Mouse (Mus musculus): ENCODE data around the gene Btrc. TPM values are rescaled to one million over a fixed set of nuclear protein-coding genes. Genes with fewer than 3 reads are reported as not detected.
"Not testable (repeated sequence)": the region's sequence is repeated elsewhere in the genome, so short reads cannot be mapped to it uniquely, and the experiment has no call there.

Btrc gene
- polyA plus RNA-seq, 1 experiment from 2014 or later: 36.2 TPM

GRCm38 (mm10) chr19:45411000-45411399 is 47.5 kb downstream of the Btrc start:
- H3K27ac ChIP-seq (ENCODE audit: low read length): no peak overlapping the region
- ATAC-seq (ENCODE audit: low read depth): no peak
- H3K4me2 ChIP-seq (ENCODE audit: low read depth, low read length): no peak overlapping the region
- 60% methylated on average over 2 of the region's 2 CpGs for WGBS
- no peaks in the 10 kb centered on the region for H3K36me3 ChIP-seq (ENCODE audit: control insufficient read depth, insufficient read depth, low read length)
- H3K9ac ChIP-seq (ENCODE audit: low read length): no peak overlapping the region
- no peaks in the 10 kb centered on the region for H3K9me3 ChIP-seq (ENCODE audit: control insufficient read depth, low read length)
- H3K4me1 ChIP-seq (replicated peaks; ENCODE audit: control insufficient read depth, insufficient read depth, low read length): no peaks in the 10 kb centered on the region; the same call in 1 of the 2 replicates
- no peaks in the 10 kb centered on the region for H3K27me3 ChIP-seq (ENCODE audit: control insufficient read depth, insufficient read depth, low read depth, low read length)
- no peak overlapping the region for H3K4me3 ChIP-seq (ENCODE audit: low read length)

GRCm38 (mm10) chr19:45412694-45413093 is 49.2 kb downstream of the Btrc start:
- Histone ChIP-seq H3K9ac (ENCODE audit: low read length) (no peak overlapping the region), H3K4me3 (ENCODE audit: low read length) (no peak overlapping the region), H3K27me3 (ENCODE audit: control insufficient read depth, insufficient read depth, low read depth, low read length) (no peaks in the 10 kb centered on the region), H3K27ac (ENCODE audit: low read length) (no peak overlapping the region), H3K36me3 (ENCODE audit: control insufficient read depth, insufficient read depth, low read length) (no peaks in the 10 kb centered on the region), H3K9me3 (ENCODE audit: control insufficient read depth, low read length) (no peaks in the 10 kb centered on the region), H3K4me2 (ENCODE audit: low read depth, low read length) (no peak overlapping the region), H3K4me1 (replicated peaks; ENCODE audit: control insufficient read depth, insufficient read depth, low read length) (no peaks in the 10 kb centered on the region)
- 85% methylated on average over 3 of the region's 3 CpGs for WGBS
- ATAC-seq (ENCODE audit: low read depth): no peak

GRCm38 (mm10) chr19:45413966-45414365 is 50.4 kb downstream of the Btrc start:
- Histone ChIP-seq H3K27ac (ENCODE audit: low read length) (no peak overlapping the region), H3K4me3 (ENCODE audit: low read length) (no peak overlapping the region), H3K9ac (ENCODE audit: low read length) (no peak overlapping the region), H3K36me3 (ENCODE audit: control insufficient read depth, insufficient read depth, low read length) (no peaks in the 10 kb centered on the region), H3K9me3 (ENCODE audit: control insufficient read depth, low read length) (no peaks in the 10 kb centered on the region), H3K27me3 (ENCODE audit: control insufficient read depth, insufficient read depth, low read depth, low read length) (no peaks in the 10 kb centered on the region), H3K4me2 (ENCODE audit: low read depth, low read length) (no peak overlapping the region), H3K4me1 (replicated peaks; ENCODE audit: control insufficient read depth, insufficient read depth, low read length) (no peaks in the 10 kb centered on the region)
- no peak for ATAC-seq (ENCODE audit: low read depth)
- WGBS: 72% methylated on average over 3 of the region's 3 CpGs

- no peak for ATAC-seq (ENCODE audit: low read depth)
- Histone ChIP-seq H3K27ac (ENCODE audit: low read length) (no peak overlapping the region), H3K4me2 (ENCODE audit: low read depth, low read length) (no peak overlapping the region), H3K9ac (ENCODE audit: low read length) (no peak overlapping the region), H3K9me3 (ENCODE audit: control insufficient read depth, low read length) (no peaks in the 10 kb centered on the region), H3K36me3 (ENCODE audit: control insufficient read depth, insufficient read depth, low read length) (no peaks in the 10 kb centered on the region), H3K27me3 (ENCODE audit: control insufficient read depth, insufficient read depth, low read depth, low read length) (no peaks in the 10 kb centered on the region), H3K4me3 (ENCODE audit: low read length) (no peak overlapping the region), H3K4me1 (replicated peaks; ENCODE audit: control insufficient read depth, insufficient read depth, low read length) (no peaks in the 10 kb centered on the region; the same call in 1 of the 2 replicates)
Observed at GRCm38 (mm10) chr19:45417601-45418000, 54.1 kb downstream of the Btrc start.

- Histone ChIP-seq H3K27me3 (ENCODE audit: control insufficient read depth, insufficient read depth, low read depth, low read length) (no peaks in the 10 kb centered on the region), H3K27ac (ENCODE audit: low read length) (no peak overlapping the region), H3K4me3 (ENCODE audit: low read length) (no peak overlapping the region), H3K9me3 (ENCODE audit: control insufficient read depth, low read length) (no peaks in the 10 kb centered on the region; the same call in 1 of the 2 replicates), H3K4me1 (replicated peaks; ENCODE audit: control insufficient read depth, insufficient read depth, low read length) (no peaks in the 10 kb centered on the region; the same call in 1 of the 2 replicates), H3K4me2 (ENCODE audit: low read depth, low read length) (no peak overlapping the region), H3K9ac (ENCODE audit: low read length) (no peak overlapping the region), H3K36me3 (ENCODE audit: control insufficient read depth, insufficient read depth, low read length) (peaks cover 6% of the 10 kb centered on the region; the same call in 1 of the 2 replicates)
- WGBS: 54% methylated on average over 7 of the region's 7 CpGs
- no peak for ATAC-seq (ENCODE audit: low read depth)
Observed at GRCm38 (mm10) chr19:45422276-45422675, 58.7 kb downstream of the Btrc start.

GRCm38 (mm10) chr19:45428146-45428545 is 64.6 kb downstream of the Btrc start:
- no peak overlapping the region for H3K9ac ChIP-seq (ENCODE audit: low read length)
- no peak overlapping the region for H3K4me2 ChIP-seq (ENCODE audit: low read depth, low read length)
- WGBS: 48% methylated on average over 4 of the region's 4 CpGs
- H3K27me3 ChIP-seq (ENCODE audit: control insufficient read depth, insufficient read depth, low read depth, low read length): no peaks in the 10 kb centered on the region
- no peak for ATAC-seq (ENCODE audit: low read depth)
- H3K27ac ChIP-seq (ENCODE audit: low read length): no peak overlapping the region
- no peaks in the 10 kb centered on the region; the same call in 1 of the 2 replicates for H3K9me3 ChIP-seq (ENCODE audit: control insufficient read depth, low read length)
- H3K4me1 ChIP-seq (replicated peaks; ENCODE audit: control insufficient read depth, insufficient read depth, low read length): no peaks in the 10 kb centered on the region; the same call in 1 of the 2 replicates
- no peak overlapping the region for H3K4me3 ChIP-seq (ENCODE audit: low read length)
- peaks cover 6% of the 10 kb centered on the region; the same call in 1 of the 2 replicates for H3K36me3 ChIP-seq (ENCODE audit: control insufficient read depth, insufficient read depth, low read length)

GRCm38 (mm10) chr19:45430971-45431633 is 67.6 kb downstream of the Btrc start:
- Histone ChIP-seq H3K27me3 (ENCODE audit: control insufficient read depth, insufficient read depth, low read depth, low read length) (no peaks in the 10 kb centered on the region), H3K4me2 (ENCODE audit: low read depth, low read length) (no peak overlapping the region), H3K4me1 (replicated peaks; ENCODE audit: control insufficient read depth, insufficient read depth, low read length) (no peaks in the 10 kb centered on the region; the same call in 1 of the 2 replicates), H3K9ac (ENCODE audit: low read length) (no peak overlapping the region), H3K4me3 (ENCODE audit: low read length) (no peak overlapping the region), H3K27ac (ENCODE audit: low read length) (no peak overlapping the region), H3K36me3 (ENCODE audit: control insufficient read depth, insufficient read depth, low read length) (no peaks in the 10 kb centered on the region), H3K9me3 (ENCODE audit: control insufficient read depth, low read length) (no peaks in the 10 kb centered on the region)
- whole genome bisulfite sequencing: 71% methylated on average over 6 of the region's 6 CpGs
- ATAC-seq (ENCODE audit: low read depth): peak; percentile 62; the same call in 1 of the 2 replicates

GRCm38 (mm10) chr19:45432351-45432750 is 68.8 kb downstream of the Btrc start:
- no peaks in the 10 kb centered on the region; the same call in 1 of the 2 replicates for H3K4me1 ChIP-seq (replicated peaks; ENCODE audit: control insufficient read depth, insufficient read depth, low read length)
- H3K9ac ChIP-seq (ENCODE audit: low read length): no peak overlapping the region
- no peak overlapping the region for H3K27ac ChIP-seq (ENCODE audit: low read length)
- WGBS: 76% methylated on average over 3 of the region's 3 CpGs
- H3K36me3 ChIP-seq (ENCODE audit: control insufficient read depth, insufficient read depth, low read length): no peaks in the 10 kb centered on the region
- no peaks in the 10 kb centered on the region for H3K9me3 ChIP-seq (ENCODE audit: control insufficient read depth, low read length)
- no peak for ATAC-seq (ENCODE audit: low read depth)
- H3K4me2 ChIP-seq (ENCODE audit: low read depth, low read length): no peak overlapping the region
- H3K27me3 ChIP-seq (ENCODE audit: control insufficient read depth, insufficient read depth, low read depth, low read length): no peaks in the 10 kb centered on the region
- no peak overlapping the region for H3K4me3 ChIP-seq (ENCODE audit: low read length)

GRCm38 (mm10) chr19:45436019-45436418 is 72.5 kb downstream of the Btrc start:
- H3K27me3 ChIP-seq (ENCODE audit: control insufficient read depth, insufficient read depth, low read depth, low read length); H3K4me1 ChIP-seq (replicated peaks; ENCODE audit: control insufficient read depth, insufficient read depth, low read length); H3K4me2 ChIP-seq (ENCODE audit: low read depth, low read length); H3K9ac ChIP-seq (ENCODE audit: low read length); H3K27ac ChIP-seq (ENCODE audit: low read length); H3K9me3 ChIP-seq (ENCODE audit: control insufficient read depth, low read length); H3K4me3 ChIP-seq (ENCODE audit: low read length); H3K36me3 ChIP-seq (ENCODE audit: control insufficient read depth, insufficient read depth, low read length): not testable (repeated sequence)
- ATAC-seq (ENCODE audit: low read depth): peak; percentile 61; the same call in 1 of the 2 replicates

Measured in lung, embryonic 16.5 days (tissue).